Comparison of ENCODE assay signal across 9 mouse cellular contexts in the genomic region with DNA sequence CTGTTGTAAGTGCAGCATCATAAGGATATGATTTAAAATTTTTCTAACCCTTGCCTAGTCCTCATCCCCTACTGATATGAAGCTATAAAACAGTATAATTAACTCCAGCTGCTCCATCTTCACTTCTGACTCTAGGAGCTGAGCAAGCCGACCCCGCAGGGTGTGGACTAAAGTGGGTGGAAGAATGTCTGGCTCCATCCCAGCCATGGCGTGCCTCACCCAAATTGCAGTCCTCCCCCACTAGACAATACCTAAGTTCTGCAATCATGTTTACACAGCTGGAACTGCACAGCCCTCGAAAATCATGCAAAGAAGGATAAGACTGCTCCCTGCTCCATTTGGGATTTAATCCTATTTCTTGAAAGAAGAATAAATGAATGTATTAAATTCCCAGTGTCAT.
A peak's percentile ranks its signal among the peaks of the same experiment; 100 is the strongest.
DNase-seq lines count a peak whose midpoint lies in the region; ATAC-seq lines count a peak whose summit lies in the region.
"Had no signal": no experiment of that assay in that cellular context is flagged by ENCODE, and none has a peak within 500 bp of the region (broad histone marks: within the 10 kb centered on the region; RNA-seq: fewer than 3 reads in every experiment).

No protein-coding gene starts in this region.

- H3K27me3 ChIP-seq in hindbrain, embryonic 10.5 days (ENCODE audit: insufficient read depth, poor library complexity, severe bottlenecking), result peaks cover 25% of the 10 kb centered on the region
- H3K27me3 ChIP-seq in hindbrain, embryonic 13.5 days, result peaks cover 3% of the 10 kb centered on the region; the same call in 1 of the 2 replicates
- peaks cover 56% of the 10 kb centered on the region for H3K27me3 ChIP-seq in embryonic facial prominence, embryonic 10.5 days (replicated peaks; ENCODE audit: low read depth, poor library complexity, severe bottlenecking)

- no peak overlapping the region for H3K4me2 ChIP-seq in hindbrain, embryonic 13.5 days

- H3K36me3 ChIP-seq in hindbrain, embryonic 10.5 days, result no peaks in the 10 kb centered on the region
- H3K36me3 ChIP-seq in hindbrain, embryonic 13.5 days, result no peaks in the 10 kb centered on the region
- no peaks in the 10 kb centered on the region for H3K36me3 ChIP-seq in embryonic facial prominence, embryonic 10.5 days (replicated peaks)

- peak; percentile 18 for DNase-seq in hindbrain, embryonic 10.5 days (ENCODE audit: low spot score)
- peak; percentile 64 for DNase-seq in embryonic facial prominence, embryonic 10.5 days (ENCODE audit: low spot score)
- peak; percentile 40 to 48 for DNase-seq in heart, postnatal 14 days
- peak; percentile 13 for DNase-seq in lung, postnatal 10 days
- DNase-seq in right cerebral cortex, postnatal 25 days, result no peak
- no peak for DNase-seq in cerebellum, adult 18-20 months
- DNase-seq in layer of hippocampus, postnatal 36 days, result no peak

- no peaks in the 10 kb centered on the region for H3K9me3 ChIP-seq in hindbrain, embryonic 10.5 days
- no peaks in the 10 kb centered on the region for H3K9me3 ChIP-seq in hindbrain, embryonic 13.5 days
- no peaks in the 10 kb centered on the region for H3K9me3 ChIP-seq in embryonic facial prominence, embryonic 10.5 days

- no peak overlapping the region for H3K27ac ChIP-seq in hindbrain, embryonic 10.5 days
- H3K27ac ChIP-seq in hindbrain, embryonic 13.5 days, result no peak overlapping the region
- no peak overlapping the region for H3K27ac ChIP-seq in embryonic facial prominence, embryonic 10.5 days (replicated peaks)
- H3K27ac ChIP-seq: stomach, postnatal 0 days had no signal

- H3K4me1 ChIP-seq in hindbrain, embryonic 10.5 days (replicated peaks), result no peaks in the 10 kb centered on the region
- no peaks in the 10 kb centered on the region for H3K4me1 ChIP-seq in hindbrain, embryonic 13.5 days (replicated peaks)
- peaks cover 6% of the 10 kb centered on the region; the same call in 1 of the 2 replicates for H3K4me1 ChIP-seq in embryonic facial prominence, embryonic 10.5 days

- no peak for ATAC-seq in hindbrain, embryonic 13.5 days (ENCODE audit: low FRiP score)

- 60% methylated on average over 4 of the region's 4 CpGs for WGBS in hindbrain, embryonic 10.5 days
- 55% methylated on average over 4 of the region's 4 CpGs for WGBS in hindbrain, embryonic 13.5 days
- 48% methylated on average over 4 of the region's 4 CpGs for WGBS in embryonic facial prominence, embryonic 10.5 days

- H3K4me3 ChIP-seq in hindbrain, embryonic 10.5 days, result no peak overlapping the region
- no peak overlapping the region for H3K4me3 ChIP-seq in hindbrain, embryonic 13.5 days
- H3K4me3 ChIP-seq in embryonic facial prominence, embryonic 10.5 days, result no peak overlapping the region

- no peak overlapping the region for H3K9ac ChIP-seq in hindbrain, embryonic 13.5 days

- intact Hi-C loops in heart, postnatal 14 days (cut with DNase I), result no loop called here

Comparison
In these comparisons a context has a peak if more than half of its experiments do, and no peak if none do; other contexts are left out.
1. DNase-seq: peak in hindbrain, embryonic 10.5 days (single experiment), embryonic facial prominence, embryonic 10.5 days (single experiment), heart, postnatal 14 days (2 of 2) and lung, postnatal 10 days (single experiment); none in right cerebral cortex, postnatal 25 days (single experiment), cerebellum, adult 18-20 months (0 of 2) and layer of hippocampus, postnatal 36 days (0 of 2).